29 mouse cellular contexts compared by ENCODE assay signal in genomic region chr13:46392893-46393292, GRCm38 (mm10). TPM values are rescaled to one million over a fixed set of nuclear protein-coding genes. Genes with fewer than 3 reads are reported as not detected.
"Had no signal": no experiment of that assay in that cellular context is flagged by ENCODE, and none has a peak within 500 bp of the region (broad histone marks: within the 10 kb centered on the region; RNA-seq: fewer than 3 reads in every experiment).

No protein-coding gene starts in this region.

- H3K27ac ChIP-seq: heart, embryonic 10.5 days; hindbrain, embryonic 10.5 days; hindbrain, embryonic 12.5 days; hindbrain, embryonic 14.5 days; intestine, embryonic 15.5 days; left cerebral cortex, adult 2 months; limb, embryonic 10.5 days; limb, embryonic 12.5 days; liver, embryonic 13.5 days; liver, embryonic 15.5 days had no signal

- H3K4me3 ChIP-seq: heart, embryonic 10.5 days; heart, embryonic 12.5 days; hindbrain, embryonic 10.5 days; hindbrain, embryonic 12.5 days; intestine, embryonic 15.5 days; left cerebral cortex, adult 2 months; limb, embryonic 10.5 days; limb, embryonic 12.5 days; liver, embryonic 13.5 days; liver, embryonic 15.5 days had no signal

- H3K4me2 ChIP-seq: heart, embryonic 12.5 days; hindbrain, embryonic 12.5 days; hindbrain, embryonic 14.5 days; intestine, embryonic 15.5 days; limb, embryonic 12.5 days; liver, embryonic 11.5 days; liver, embryonic 13.5 days; liver, embryonic 15.5 days had no signal

- DNase-seq: gastrocnemius, postnatal 10 days; gastrocnemius, postnatal 25 days; heart, adult 18-20 months; heart, postnatal 10 days; heart, postnatal 4 days; kidney, adult 18-20 months; kidney, adult 8-10 months; kidney, postnatal 10 days; kidney, postnatal 25 days; kidney, postnatal 4 days; layer of hippocampus, adult 9-11 months; liver; liver, embryonic 13.5 days; liver, postnatal 0 days had no signal

- H3K9me3 ChIP-seq: heart, embryonic 10.5 days; hindbrain, embryonic 10.5 days; hindbrain, embryonic 12.5 days; intestine, embryonic 15.5 days; limb, embryonic 10.5 days; limb, embryonic 12.5 days; liver, embryonic 13.5 days; liver, embryonic 15.5 days had no signal

- H3K9ac ChIP-seq: heart, embryonic 12.5 days; hindbrain, embryonic 12.5 days; hindbrain, embryonic 14.5 days; intestine, embryonic 15.5 days; limb, embryonic 12.5 days; liver, embryonic 13.5 days; liver, embryonic 15.5 days; liver, postnatal 0 days had no signal

- H3K4me1 ChIP-seq: heart, embryonic 10.5 days; heart, embryonic 12.5 days; hindbrain, embryonic 10.5 days; hindbrain, embryonic 12.5 days; intestine, embryonic 15.5 days; limb, embryonic 10.5 days; limb, embryonic 12.5 days; liver, embryonic 13.5 days; liver, embryonic 15.5 days had no signal

- H3K27me3 ChIP-seq: heart, embryonic 12.5 days; hindbrain, embryonic 12.5 days; intestine, embryonic 15.5 days; limb, embryonic 12.5 days; liver, embryonic 13.5 days; liver, embryonic 15.5 days had no signal

- ATAC-seq: hindbrain, embryonic 16.5 days; inflammation-experienced regulatory T-cells, adult 6 months; intestine, embryonic 15.5 days; intestine, postnatal 0 days; liver, postnatal 0 days had no signal

- H3K36me3 ChIP-seq: heart, embryonic 10.5 days; heart, embryonic 12.5 days; hindbrain, embryonic 10.5 days; hindbrain, embryonic 12.5 days; intestine, embryonic 15.5 days; limb, embryonic 10.5 days; limb, embryonic 12.5 days; liver, embryonic 13.5 days; liver, embryonic 15.5 days had no signal

RNA-seq across cellular contexts. Expression of gene Rbm24, which starts 25.3 kb away (rescaled TPM):
- total RNA-seq: granulocyte monocyte progenitor cell, adult 5-6 weeks had no signal
